Mouse (Mus musculus): ENCODE measurements around the gene Rorb.

Rorb gene

DNA sequence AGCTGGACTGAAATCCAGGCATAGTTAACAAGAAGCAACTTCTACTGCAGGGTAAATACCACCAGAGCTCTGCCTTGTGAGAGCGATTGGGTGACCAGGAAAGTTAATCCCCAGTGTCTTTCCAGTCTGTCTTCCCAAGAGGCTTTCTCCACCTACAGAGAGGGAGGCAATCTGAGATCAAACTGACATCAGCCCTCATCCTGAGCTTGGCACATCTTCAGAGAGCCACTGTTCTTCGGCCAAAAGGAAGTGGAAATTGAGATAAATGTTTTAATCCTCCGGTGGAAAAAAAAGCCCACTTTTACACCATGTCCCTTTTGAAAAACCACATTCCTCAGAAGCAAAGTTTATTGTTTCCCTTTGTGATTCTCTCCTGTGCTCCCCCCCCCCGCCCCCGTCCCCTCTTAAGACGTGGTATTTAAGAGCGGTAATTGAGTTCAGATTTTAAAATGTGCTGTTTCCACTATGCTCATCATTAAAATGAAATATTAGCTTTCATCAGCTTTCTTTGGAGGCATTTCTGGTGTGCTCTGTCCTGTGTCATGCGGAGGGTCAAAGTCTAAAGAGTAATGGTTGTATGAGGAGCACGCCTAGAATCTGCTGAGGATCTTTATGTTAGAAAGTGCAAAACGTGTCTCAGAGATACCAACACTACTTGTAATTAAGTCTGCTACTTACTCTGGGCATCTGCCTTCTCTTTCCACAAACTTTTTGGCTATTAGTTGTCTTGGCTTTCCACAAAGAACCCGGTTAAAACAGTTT lies 223.2 kb downstream of the Rorb start:
- DNase-seq = no peak

DNA sequence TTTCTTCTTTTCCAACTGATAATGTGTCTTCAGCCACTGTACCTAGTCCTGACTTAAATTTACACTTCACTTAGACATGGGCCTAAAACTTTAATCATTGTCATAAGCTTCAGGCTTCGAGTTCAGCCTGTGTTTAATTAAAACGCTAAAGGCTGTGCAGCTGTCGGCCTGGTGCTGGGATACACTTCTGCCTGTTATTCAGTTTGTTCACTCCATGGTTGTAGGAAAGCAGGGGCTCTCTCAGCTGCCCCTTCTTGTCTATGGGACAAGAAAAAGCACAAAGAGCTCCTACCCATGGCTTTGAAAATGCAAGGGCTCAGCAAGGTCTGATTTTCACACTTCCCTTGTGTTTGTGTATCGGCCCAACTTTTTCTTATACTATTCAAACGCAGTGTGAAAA lies 229.8 kb downstream of the Rorb start:
- no peak for DNase-seq
